Mouse (Mus musculus): ENCODE measurements around the gene Nfe2. TPM values are rescaled to one million over a fixed set of nuclear protein-coding genes. Genes with fewer than 3 reads are reported as not detected.

The Nfe2 gene
- total and polyA plus RNA-seq, 3 experiments: 0.14 TPM; not detected in 2

- H3K79me2 ChIP-seq (replicated peaks; ENCODE audit: control insufficient read depth, extremely low read depth, insufficient read depth, poor library complexity, severe bottlenecking): peaks cover 21% of the 10 kb centered on the region
- H3K4me2 ChIP-seq (ENCODE audit: insufficient read depth, low read depth, poor library complexity, severe bottlenecking): no peak overlapping the region
- H3K27me3 ChIP-seq (replicated peaks): no peaks in the 10 kb centered on the region
- no peak overlapping the region for H3K4me3 ChIP-seq (replicated peaks in 1 of 3; ENCODE audit: low read depth in 2 of 3, low read length in 2 of 3, poor library complexity in 1 of 3)
- dilution Hi-C loops (cut with MboI; ENCODE audit: extremely low pct_ligation_motif_present, extremely low pct_unique_long_range_greater_than_20kb, low sequenced_read_pairs) (no loop called here), in situ Hi-C loops (cut with MboI; ENCODE audit: low pct_ligation_motif_present, low pct_unique_long_range_greater_than_20kb, low sequenced_read_pairs) (no loop called here)
- peaks cover 43 to 80% of the 10 kb centered on the region in 2 experiments for H3K36me3 ChIP-seq (replicated peaks in 1 of 2; ENCODE audit: control insufficient read depth in 1 of 2, insufficient read depth in 1 of 2, low read length in 1 of 2)
- peak; percentile 60 for DNase-seq (ENCODE audit: extremely low read depth)
- H3K9me3 ChIP-seq (replicated peaks; ENCODE audit: low read length): no peaks in the 10 kb centered on the region
- no peak overlapping the region for H3K27ac ChIP-seq (ENCODE audit: insufficient read depth, low read depth)
- TF ChIP-seq RAD21 (IDR thresholded peaks at IDR 0.05; ENCODE audit: low read depth, low read length) (no peak), ZMIZ1 (IDR thresholded peaks at IDR 0.05; ENCODE audit: low read depth, low read length) (no peak; the same call in 1 of the 2 replicates), POLR2A (IDR thresholded peaks at IDR 0.05; ENCODE audit: low read depth, low read length) (peak; percentile 57; the same call in 1 of the 2 replicates), ELF1 (IDR thresholded peaks at IDR 0.05; ENCODE audit: low read depth, low read length) (no peak), MYC (IDR thresholded peaks at IDR 0.05; ENCODE audit: low read depth, low read length) (no peak), ETS1 (conservative IDR thresholded peaks at IDR 0.05; ENCODE audit: low read depth, low read length) (no peak), BHLHE40 (IDR thresholded peaks at IDR 0.05; ENCODE audit: low read depth, low read length) (no peak), TCF12 (IDR thresholded peaks at IDR 0.05; ENCODE audit: low read depth, low read length) (no peak), CTCF (conservative IDR thresholded peaks at IDR 0.05 in 1 of 2, IDR thresholded peaks at IDR 0.05 in 1 of 2; ENCODE audit: low read depth in 2 of 2, low read length in 2 of 2) (no peak), IRF4 (IDR thresholded peaks at IDR 0.05; ENCODE audit: low read depth, low read length) (no peak), CHD1 (IDR thresholded peaks at IDR 0.05; ENCODE audit: low read depth, low read length) (no peak), NRF1 (IDR thresholded peaks at IDR 0.05; ENCODE audit: low read depth, low read length) (no peak), UBTF (IDR thresholded peaks at IDR 0.05; ENCODE audit: low read depth, low read length) (0 out of 2 replicates have a peak, but pooled peaks have one; percentile 26), USF2 (conservative IDR thresholded peaks at IDR 0.05; ENCODE audit: low read depth, low read length) (no peak), NELFE (IDR thresholded peaks at IDR 0.05; ENCODE audit: low read depth, low read length) (no peak), KAT2A (IDR thresholded peaks at IDR 0.05; ENCODE audit: insufficient replicate concordance, low read length) (no peak), JUND (conservative IDR thresholded peaks at IDR 0.05; ENCODE audit: low read depth, low read length) (no peak; the same call in 1 of the 2 replicates), JUN (IDR thresholded peaks at IDR 0.05; ENCODE audit: insufficient read depth, low read depth, low read length) (no peak), HCFC1 (IDR thresholded peaks at IDR 0.05; ENCODE audit: low read depth, low read length) (no peak), RCOR1 (conservative IDR thresholded peaks at IDR 0.05; ENCODE audit: low read depth, low read length) (0 out of 2 replicates have a peak, but pooled peaks have one; percentile 17), PAX5 (IDR thresholded peaks at IDR 0.05; ENCODE audit: low read length) (no peak), MAFK (IDR thresholded peaks at IDR 0.05; ENCODE audit: insufficient replicate concordance, low read length) (no peak), GABPA (IDR thresholded peaks at IDR 0.05; ENCODE audit: insufficient replicate concordance, low read depth, low read length) (no peak), MAX (IDR thresholded peaks at IDR 0.05; ENCODE audit: low read length) (no peak), USF1 (IDR thresholded peaks at IDR 0.05; ENCODE audit: low read depth, low read length) (no peak), ZNF384 (IDR thresholded peaks at IDR 0.05; ENCODE audit: low read depth, low read length) (no peak), ZKSCAN1 (IDR thresholded peaks at IDR 0.05; ENCODE audit: borderline replicate concordance, low read depth, low read length) (no peak), MXI1 (IDR thresholded peaks at IDR 0.05; ENCODE audit: low read depth, low read length) (no peak), CHD2 (IDR thresholded peaks at IDR 0.05; ENCODE audit: low read length) (peak; percentile 56), MEF2A (IDR thresholded peaks at IDR 0.05; ENCODE audit: borderline replicate concordance, low read depth, low read length) (no peak), ZC3H11A (IDR thresholded peaks at IDR 0.05; ENCODE audit: low read depth, low read length) (no peak), SMC3 (IDR thresholded peaks at IDR 0.05; ENCODE audit: low read depth, low read length) (peak; percentile 12; the same call in 1 of the 2 replicates), TBP (conservative IDR thresholded peaks at IDR 0.05; ENCODE audit: low read depth, low read length) (no peak), E2F4 (IDR thresholded peaks at IDR 0.05; ENCODE audit: insufficient replicate concordance, low read depth, low read length) (no peak), POLR2AphosphoS2 (IDR thresholded peaks at IDR 0.05; ENCODE audit: low read depth, low read length) (peak; percentile 97), EP300 (IDR thresholded peaks at IDR 0.05; ENCODE audit: low read length) (no peak), MAZ (IDR thresholded peaks at IDR 0.05; ENCODE audit: low read depth, low read length) (no peak)
- H3K9ac ChIP-seq (ENCODE audit: insufficient read depth, low read depth): no peak overlapping the region
- H3K4me1 ChIP-seq (ENCODE audit: control insufficient read depth in 1 of 2, insufficient read depth in 2 of 2): peaks cover 0 to 22% of the 10 kb centered on the region in 2 experiments; a peak in 2 of 4 replicates
These were observed 10.3 kb downstream of the Nfe2 start for GRCm38 (mm10) chr15:103247782-103248400.

All from CH12.LX (cell line).